In genomic region chr4:32280401-32280800, GRCm38 (mm10) we compare ENCODE assay signal across 10 mouse cellular contexts. TPM values are rescaled to one million over a fixed set of nuclear protein-coding genes. Genes with fewer than 3 reads are reported as not detected.
DNase-seq lines count a peak whose midpoint lies in the region; ATAC-seq and TF ChIP-seq lines count a peak whose summit lies in the region.
"Had no signal": no experiment of that assay in that cellular context is flagged by ENCODE, and none has a peak within 500 bp of the region (broad histone marks: within the 10 kb centered on the region; RNA-seq: fewer than 3 reads in every experiment).

No protein-coding gene starts in this region.

- H3K4me2 ChIP-seq in lung, embryonic 14.5 days = no peak overlapping the region
- H3K4me2 ChIP-seq: midbrain, embryonic 12.5 days had no signal

- TF ChIP-seq CTCF in lung, embryonic 14.5 days (IDR thresholded peaks at IDR 0.05; ENCODE audit: low read depth) = no peak
- no peak for TF ChIP-seq CTCF in bone marrow macrophage, adult 2 months (IDR thresholded peaks at IDR 0.05; ENCODE audit: low read depth, low read length)
- TF ChIP-seq CTCF in thymus, adult 2 months (IDR thresholded peaks at IDR 0.05; ENCODE audit: borderline replicate concordance, control insufficient read depth, extremely low read depth, insufficient read depth, low read length, poor library complexity) = no peak

- H3K27ac ChIP-seq in lung, embryonic 14.5 days (ENCODE audit: low read depth) = peak overlapping the region; percentile 38
- 0 out of 2 replicates have a peak overlapping the region, but pooled peaks have one; percentile 18 for H3K27ac ChIP-seq in bone marrow macrophage, adult 2 months (ENCODE audit: insufficient read depth, low read depth, low read length)
- 0 out of 2 replicates have a peak overlapping the region, but pooled peaks have one; percentile 21 for H3K27ac ChIP-seq in thymus, adult 2 months (ENCODE audit: control insufficient read depth, insufficient read depth, low read length)
- H3K27ac ChIP-seq: midbrain, embryonic 12.5 days had no signal

- WGBS in lung, embryonic 14.5 days = 35% methylated on average over 6 of the region's 6 CpGs
- WGBS in thymus, adult 2 months = 7% methylated on average over 6 of the region's 6 CpGs

- TF ChIP-seq POLR2A in bone marrow macrophage, adult 2 months (IDR thresholded peaks at IDR 0.05; ENCODE audit: borderline replicate concordance, low read depth, low read length) = no peak
- TF ChIP-seq POLR2A in thymus, adult 2 months (IDR thresholded peaks at IDR 0.05; ENCODE audit: control insufficient read depth, extremely low read depth, insufficient read depth, low read length, poor library complexity) = no peak

- no peaks in the 10 kb centered on the region for H3K9me3 ChIP-seq in lung, embryonic 14.5 days (ENCODE audit: low read depth, low read length)
- H3K9me3 ChIP-seq: midbrain, embryonic 12.5 days had no signal

- H3K4me1 ChIP-seq in lung, embryonic 14.5 days (ENCODE audit: insufficient read depth) = peaks cover 3% of the 10 kb centered on the region; the same call in 1 of the 2 replicates
- peaks cover 9% of the 10 kb centered on the region for H3K4me1 ChIP-seq in bone marrow macrophage, adult 2 months (ENCODE audit: control insufficient read depth, insufficient read depth, low read length)
- H3K4me1 ChIP-seq in thymus, adult 2 months (replicated peaks; ENCODE audit: control insufficient read depth, insufficient read depth, low read length) = peaks cover 11% of the 10 kb centered on the region
- H3K4me1 ChIP-seq: midbrain, embryonic 12.5 days had no signal

- peak; percentile 74; the same call in 1 of the 2 replicates for ATAC-seq in lung, embryonic 14.5 days (ENCODE audit: insufficient read depth)
- ATAC-seq: Patski had no signal

- no peak overlapping the region for H3K9ac ChIP-seq in lung, embryonic 14.5 days
- H3K9ac ChIP-seq: midbrain, embryonic 12.5 days had no signal

- no peaks in the 10 kb centered on the region for H3K36me3 ChIP-seq in lung, embryonic 14.5 days (ENCODE audit: insufficient read depth)
- no peaks in the 10 kb centered on the region for H3K36me3 ChIP-seq in thymus, adult 2 months (ENCODE audit: control insufficient read depth, insufficient read depth, low read length)
- H3K36me3 ChIP-seq: midbrain, embryonic 12.5 days had no signal

- H3K27me3 ChIP-seq in lung, embryonic 14.5 days (ENCODE audit: insufficient read depth, low read length) = no peaks in the 10 kb centered on the region
- H3K27me3 ChIP-seq in thymus, adult 2 months (ENCODE audit: control insufficient read depth, insufficient read depth, low read length) = no peaks in the 10 kb centered on the region
- H3K27me3 ChIP-seq: midbrain, embryonic 12.5 days; Patski had no signal

- no peak overlapping the region for H3K4me3 ChIP-seq in lung, embryonic 14.5 days (ENCODE audit: low read depth, low read length)
- H3K4me3 ChIP-seq in bone marrow macrophage, adult 2 months (ENCODE audit: insufficient read depth, low read length) = no peak overlapping the region
- H3K4me3 ChIP-seq in thymus, adult 2 months (ENCODE audit: control insufficient read depth, insufficient read depth, low read length) = no peak overlapping the region
- H3K4me3 ChIP-seq: midbrain, embryonic 12.5 days had no signal

- peak; percentile 45 for DNase-seq in lung, embryonic 14.5 days
- DNase-seq in lung, postnatal 36 days = no peak
- peak; percentile 50 for DNase-seq in induced T-regulatory cell, adult 2 months (ENCODE audit: low read depth)
- peak; percentile 34 for DNase-seq in thymus, adult 2 months
- no peak for DNase-seq in right cerebral cortex, postnatal 4 days
- no peak for DNase-seq in right cerebral cortex, postnatal 14 days
- DNase-seq: kidney, adult 18-20 months had no signal

RNA-seq across cellular contexts. Expression of gene Bach2, which starts 41.8 kb away (rescaled TPM):
- polyA plus RNA-seq in lung, embryonic 14.5 days (2014; fragmentation: Nextera tagmentation; extraction: Ambion mirVana) = 12.8 and 16.1 TPM in 2 replicates
- 0.39 and 1.4 TPM in 2 replicates for polyA plus RNA-seq in bone marrow macrophage, adult 2 months (2012; ENCODE audit: insufficient read depth, insufficient read length, missing spikeins)
- 9.4 and 10.5 TPM in 2 replicates for polyA plus RNA-seq in thymus, adult 2 months (2012; rRNA removed)

Comparison
In these comparisons a context has a peak if more than half of its experiments do, and no peak if none do; other contexts are left out.
1. DNase-seq: peak in lung, embryonic 14.5 days (single experiment), induced T-regulatory cell, adult 2 months (single experiment) and thymus, adult 2 months (single experiment); none in lung, postnatal 36 days (single experiment), right cerebral cortex, postnatal 4 days (single experiment) and right cerebral cortex, postnatal 14 days (single experiment).
2. Peak in every context shown above with its lines, with median percentiles within 50 percentile points of each other: H3K27ac ChIP-seq.